Mouse (Mus musculus): ENCODE measurements around the gene Rnase11.

DNA sequence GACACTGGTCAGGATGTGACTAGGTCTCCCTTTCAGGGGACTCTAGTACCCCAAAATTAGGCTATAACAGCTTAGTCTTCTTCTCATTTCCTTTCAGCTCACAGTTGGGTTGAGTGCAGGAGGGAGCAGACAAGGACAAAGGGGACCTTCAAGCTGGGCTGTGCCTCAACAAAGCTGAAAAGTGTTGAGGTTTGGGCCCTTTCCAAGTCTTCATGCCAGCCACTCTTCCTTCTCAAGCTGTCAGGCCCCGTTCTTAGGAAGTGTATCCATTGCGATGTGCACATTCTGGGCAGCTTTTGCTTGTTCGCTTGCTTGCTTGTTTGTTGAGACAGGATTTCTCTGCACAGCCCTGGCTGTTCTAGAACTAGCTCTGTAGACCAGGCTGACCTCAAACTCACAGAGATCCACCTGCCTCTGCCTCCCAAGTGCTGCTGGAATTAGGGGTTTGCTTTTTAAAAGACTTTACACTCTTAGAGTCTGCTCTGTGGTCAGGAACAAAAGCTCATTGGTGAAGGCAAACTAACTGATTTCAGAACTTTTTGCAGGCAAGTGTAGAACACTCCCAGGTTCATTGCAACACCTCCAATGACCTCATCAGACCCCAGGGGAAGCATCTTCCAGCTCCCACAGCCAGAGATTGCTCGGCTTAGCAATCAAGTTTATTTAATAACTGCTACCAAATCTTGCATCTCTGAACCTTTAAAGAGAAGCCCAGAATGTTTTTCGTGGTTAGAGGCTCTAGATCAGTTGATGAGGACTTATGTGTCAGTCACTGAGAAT lies 44.3 kb upstream of the Rnase11 start:
- TF ChIP-seq POLR2A (IDR thresholded peaks at IDR 0.05; ENCODE audit: borderline replicate concordance, control insufficient read depth, low read depth, low read length) (no peak), CTCF (IDR thresholded peaks at IDR 0.05; ENCODE audit: control insufficient read depth, insufficient read depth, low read length) (no peak)

Measured in bone marrow, adult 2 months (tissue).